Mouse (Mus musculus): Measurements from ENCODE around the gene Etfb.

The Etfb gene

GRCm38 (mm10) chr7:43495343-43496021, 51.6 kb downstream of the Etfb start:
- DNase-seq (ENCODE audit: low read depth, low spot score) = no peak

Data from 3T3-L1 (cell line).